Mouse (Mus musculus): ENCODE data around the gene Icosl.
A peak's percentile ranks its signal among the peaks of the same experiment; 100 is the strongest.
"Not testable (repeated sequence)": the region's sequence is repeated elsewhere in the genome, so short reads cannot be mapped to it uniquely, and the experiment has no call there.

Icosl gene

DNA sequence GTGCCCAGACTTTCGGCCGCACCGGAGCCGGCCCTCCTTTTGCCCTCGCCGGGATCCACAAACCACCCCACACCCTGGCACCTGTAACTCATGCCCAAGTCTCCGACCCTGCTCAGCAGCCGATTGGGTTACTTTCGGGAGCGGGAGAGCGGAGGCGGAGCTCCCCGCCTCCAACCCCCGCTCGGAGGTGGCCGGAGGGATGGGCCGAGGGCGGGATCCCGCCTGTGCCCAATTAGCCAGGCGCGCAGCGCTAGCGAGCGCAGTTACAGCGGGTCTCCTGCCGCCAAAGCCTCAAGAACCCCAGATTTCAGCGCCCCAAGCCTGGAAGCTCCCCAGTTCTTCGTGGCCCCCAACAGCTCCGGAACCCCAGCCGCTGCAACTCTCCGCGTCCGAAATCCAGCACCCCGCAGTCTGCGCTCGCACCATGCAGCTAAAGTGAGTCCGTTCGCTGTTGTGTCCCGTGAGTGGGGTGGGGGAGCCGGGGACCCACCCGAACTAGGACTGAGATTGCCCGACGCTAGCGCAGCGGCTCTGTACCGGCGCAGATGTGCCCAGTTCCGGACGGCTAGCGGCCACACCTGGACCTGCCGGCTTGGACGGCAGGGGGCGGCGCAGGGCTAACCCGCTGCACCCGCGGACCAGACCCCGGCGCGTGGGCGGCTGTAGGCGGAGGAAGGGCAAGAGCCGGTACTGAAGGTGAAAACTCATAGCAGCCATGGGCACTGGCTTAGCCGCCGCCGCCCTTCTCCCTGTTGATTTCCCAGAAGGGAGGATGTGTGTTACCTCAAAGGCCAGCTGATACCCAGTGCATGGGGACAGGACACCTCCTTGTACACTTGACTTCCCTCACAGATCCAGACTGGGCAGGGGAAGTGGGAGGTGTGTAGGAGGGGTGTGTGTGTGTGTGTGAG is at the start of gene Icosl:
Gene Icosl, plus strand, starts transcription at position 202 of the 911 bp plus-strand sequence.
- DNase-seq (ENCODE audit: low read depth, low spot score) = peak; percentile 79

GRCm38 (mm10) chr10:78019984-78020383 is 49.1 kb upstream of the Icosl start:
- DNase-seq (ENCODE audit: low read depth, low spot score) = not testable (repeated sequence)

DNA sequence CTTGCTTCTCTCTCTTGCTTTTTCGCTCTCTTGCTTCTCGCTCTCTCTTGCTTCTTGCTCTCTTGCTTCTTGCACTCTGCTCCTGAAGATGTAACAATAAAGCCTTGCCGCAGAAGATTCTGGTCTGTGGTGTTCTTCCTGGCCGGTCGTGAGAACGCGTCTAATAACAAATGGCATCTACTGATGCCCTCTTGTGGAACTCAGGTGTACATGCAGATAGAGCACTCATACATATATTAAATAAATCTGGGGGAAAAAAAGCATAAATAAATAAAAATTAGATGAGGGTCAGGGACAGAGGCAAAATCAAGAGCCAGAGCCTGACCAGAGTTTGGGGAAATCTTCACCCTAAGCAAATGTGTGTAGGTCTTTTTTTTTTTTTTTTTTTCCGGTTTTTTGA is 43.6 kb upstream of the Icosl start:
- not testable (repeated sequence) for DNase-seq (ENCODE audit: low read depth, low spot score)

DNA sequence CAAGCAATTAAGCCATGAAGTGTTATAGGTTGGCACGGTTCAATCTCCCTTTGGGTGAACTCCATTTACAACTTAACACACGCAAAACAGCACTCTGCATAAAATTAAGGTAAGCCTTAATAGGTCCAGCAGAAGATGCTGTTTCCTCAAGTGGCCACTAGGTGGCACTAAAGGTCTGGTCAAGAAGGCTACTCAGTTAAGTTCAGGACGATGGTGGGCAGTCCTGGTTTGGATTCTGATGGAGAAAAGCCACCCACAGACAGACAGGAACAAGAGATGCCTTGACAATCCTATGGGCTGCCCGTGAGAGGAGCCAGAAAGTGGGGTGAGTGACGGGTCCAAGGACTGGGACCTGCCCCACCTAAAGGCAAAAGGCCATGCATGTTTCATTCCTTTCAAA is 41.0 kb upstream of the Icosl start:
- DNase-seq (ENCODE audit: low read depth, low spot score) = peak; percentile 87

DNA sequence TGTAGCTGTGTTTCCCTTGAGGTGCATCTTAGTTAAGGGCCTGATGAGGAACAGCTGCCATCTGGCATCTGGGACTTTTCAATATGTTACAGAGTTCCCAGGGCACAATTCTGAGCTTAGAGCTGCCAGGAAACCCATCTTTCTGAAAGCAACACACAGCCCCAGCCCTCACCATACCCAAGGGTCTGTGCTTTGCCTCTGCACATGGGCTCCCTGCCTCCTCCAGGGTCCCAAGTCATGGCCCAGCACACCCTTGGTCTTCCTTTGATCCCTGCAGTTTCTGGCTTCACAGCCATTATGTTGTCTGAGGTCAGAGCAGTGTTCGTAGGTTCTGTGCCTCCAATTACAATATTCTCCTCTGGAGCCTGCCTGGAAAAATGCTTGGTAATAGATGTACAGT is 40.0 kb upstream of the Icosl start:
- no peak for DNase-seq (ENCODE audit: low read depth, low spot score)

DNA sequence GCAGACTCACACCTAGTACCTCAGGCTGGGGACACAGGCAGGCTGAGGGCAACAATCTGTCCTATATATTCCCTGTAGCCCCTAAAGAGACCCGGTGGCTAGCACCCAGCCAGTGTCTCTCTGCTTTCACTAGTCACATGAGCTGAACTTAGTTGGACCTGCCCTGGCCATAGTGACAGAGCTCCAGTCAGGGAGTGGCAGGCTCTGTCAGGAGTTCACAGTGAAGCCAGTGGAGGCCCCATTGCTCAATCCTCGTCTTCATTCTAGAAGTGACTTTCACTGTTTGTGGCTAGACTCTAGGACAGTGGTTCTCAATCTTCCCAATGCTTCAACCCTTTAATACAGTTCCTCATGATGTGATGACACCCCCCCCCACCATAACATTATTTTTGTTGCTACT is 37.1 kb upstream of the Icosl start:
- no peak for DNase-seq (ENCODE audit: low read depth, low spot score)

DNA sequence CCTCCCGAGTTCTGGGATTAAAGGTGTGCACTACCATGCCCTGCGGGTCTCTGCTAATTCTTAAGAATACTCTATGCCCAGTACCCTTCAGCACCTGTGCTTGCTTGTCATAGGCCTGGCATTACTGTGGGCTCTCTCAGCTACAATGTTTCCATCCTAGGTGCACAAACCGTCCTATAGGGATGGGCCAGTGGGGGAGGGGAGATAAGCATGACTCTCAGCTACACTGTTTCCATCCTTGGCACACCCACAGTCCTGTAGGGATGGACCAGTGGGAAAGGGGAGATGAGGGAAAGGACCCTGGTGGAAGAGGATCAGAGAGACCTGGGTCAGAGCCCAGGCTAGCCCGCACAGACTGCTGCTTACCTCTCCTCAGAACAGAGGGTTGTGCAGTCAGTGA is 32.0 kb upstream of the Icosl start:
- DNase-seq (ENCODE audit: low read depth, low spot score) = no peak

- DNase-seq (ENCODE audit: low read depth, low spot score) = no peak
These were observed 27.5 kb upstream of the Icosl start, which contains the start of gene Dnmt3l for GRCm38 (mm10) chr10:78041647-78042046. TSS of gene Dnmt3l (plus strand) at chr10:78041947.

DNA sequence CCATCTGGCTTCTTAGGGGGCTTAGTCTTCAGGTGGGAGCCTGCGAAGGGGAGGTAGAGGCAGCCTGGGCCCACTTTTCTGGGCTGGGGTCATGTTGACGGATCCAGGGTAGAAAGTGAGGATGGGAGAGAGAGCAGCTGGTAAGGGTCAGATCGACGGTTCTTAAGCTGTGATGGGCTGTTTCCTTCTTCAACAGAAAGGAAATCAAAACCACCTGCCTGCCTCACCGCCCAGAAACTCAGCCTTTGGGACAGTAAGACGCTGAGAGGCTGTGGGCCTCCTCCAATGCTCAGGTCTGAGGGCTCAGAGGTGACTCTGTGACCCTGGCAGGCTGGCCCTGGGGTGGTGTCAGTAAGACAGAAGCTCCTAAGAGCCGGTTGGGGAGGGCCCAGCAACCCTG is 27.0 kb upstream of the Icosl start:
- no peak for DNase-seq (ENCODE audit: low read depth, low spot score)

DNA sequence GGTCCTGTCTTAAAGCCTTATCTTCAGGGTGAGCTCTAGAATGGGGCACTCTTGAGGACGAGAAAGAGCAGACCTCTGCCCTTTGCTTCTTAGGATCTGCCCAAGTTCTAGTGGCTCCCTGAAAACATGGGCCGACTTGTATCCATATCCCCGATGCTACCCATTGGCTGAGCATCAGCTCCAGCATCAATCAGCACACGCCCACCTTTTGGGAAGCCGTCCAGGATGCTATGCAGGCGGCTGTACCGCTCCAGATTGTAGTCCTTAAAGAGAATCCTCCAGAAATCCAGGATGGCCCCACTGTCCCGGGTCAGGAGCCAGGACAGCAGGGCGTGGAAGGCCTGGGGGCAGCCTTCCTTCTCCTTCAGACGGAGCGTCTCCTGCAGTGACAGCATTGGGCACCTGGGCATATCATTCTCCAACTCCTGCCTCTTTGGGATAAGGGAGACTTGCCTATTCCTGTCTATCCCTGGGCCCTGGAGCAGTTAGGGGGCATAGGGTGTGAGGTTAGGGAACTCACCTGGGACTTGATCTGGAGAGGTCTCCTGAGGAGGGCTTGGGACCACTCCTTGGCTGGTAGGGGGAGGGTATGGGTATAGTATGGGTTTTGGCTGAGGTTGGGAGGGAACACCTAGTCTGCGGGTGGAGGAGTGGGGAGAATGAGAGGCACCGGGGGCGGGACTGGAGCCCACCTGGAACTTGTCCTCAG is 26.3 kb upstream of the Icosl start:
- no peak for DNase-seq (ENCODE audit: low read depth, low spot score)

DNA sequence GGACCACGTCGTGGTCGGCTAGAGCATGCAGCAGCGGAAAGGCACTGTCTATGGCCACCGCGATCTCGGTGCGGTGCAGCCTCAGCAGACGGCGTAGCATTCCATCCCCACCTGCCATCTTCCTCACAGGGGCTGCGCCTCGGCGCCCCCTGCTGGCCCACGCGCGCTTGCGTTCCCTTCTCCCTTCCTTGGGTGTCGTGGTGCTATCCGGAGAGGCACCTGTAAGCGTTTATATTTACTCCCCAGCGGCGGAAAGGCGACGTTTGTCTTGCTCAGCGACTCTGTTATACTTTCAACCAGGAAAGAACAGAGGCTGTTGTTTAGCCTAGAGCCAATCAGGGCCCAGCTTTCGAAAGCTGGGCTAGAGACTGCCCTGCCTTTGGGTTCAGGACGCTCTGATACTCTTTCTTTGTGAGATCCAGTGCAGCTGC is 25.7 kb upstream of the Icosl start, which contains the start of gene Aire:
Gene Aire, minus strand, starts transcription at position 205 of the 431 bp plus-strand sequence.
- peak; percentile 71 for DNase-seq (ENCODE audit: low read depth, low spot score)

GRCm38 (mm10) chr10:78044531-78044930 is 24.6 kb upstream of the Icosl start:
- no peak for DNase-seq (ENCODE audit: low read depth, low spot score)

- DNase-seq (ENCODE audit: low read depth, low spot score) = no peak
These were observed 22.7 kb upstream of the Icosl start for GRCm38 (mm10) chr10:78046388-78046787.

DNA sequence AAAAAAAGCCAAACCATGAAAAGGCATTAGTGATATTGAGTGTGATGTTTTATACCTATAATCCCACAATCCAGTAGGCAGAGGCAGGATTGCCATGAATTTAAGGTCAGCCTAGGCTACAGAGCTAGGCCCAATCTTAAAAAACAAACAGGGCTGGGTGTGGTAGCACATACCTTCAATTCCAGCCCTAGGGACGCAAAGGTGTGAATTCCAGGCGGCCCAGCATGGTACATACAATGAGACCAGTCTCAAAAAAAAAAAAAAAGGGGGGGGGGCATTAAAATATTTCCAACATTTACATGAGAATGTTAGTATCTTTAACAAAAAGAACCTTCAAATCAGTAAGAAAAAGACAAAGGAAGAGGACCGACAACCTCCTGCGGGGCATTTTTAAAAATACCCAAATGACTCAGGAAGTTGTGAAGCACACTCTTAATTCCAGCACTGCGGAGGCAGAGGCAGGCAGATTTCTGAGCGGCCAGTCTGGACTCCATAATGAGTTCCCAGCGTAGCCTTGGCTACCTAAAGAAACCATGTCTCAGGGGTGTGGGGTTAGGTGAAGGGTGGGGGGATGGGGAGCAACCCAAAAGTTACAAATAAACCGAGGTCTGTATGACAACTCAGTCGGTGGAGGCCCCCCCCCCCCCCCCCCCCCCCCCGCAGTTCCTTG is 20.9 kb upstream of the Icosl start:
- no peak for DNase-seq (ENCODE audit: low read depth, low spot score)

- no peak for DNase-seq (ENCODE audit: low read depth, low spot score)
These were observed 19.5 kb upstream of the Icosl start for GRCm38 (mm10) chr10:78049519-78050035.

GRCm38 (mm10) chr10:78054633-78055565 is 14.2 kb upstream of the Icosl start:
- no peak for DNase-seq (ENCODE audit: low read depth, low spot score)

DNA sequence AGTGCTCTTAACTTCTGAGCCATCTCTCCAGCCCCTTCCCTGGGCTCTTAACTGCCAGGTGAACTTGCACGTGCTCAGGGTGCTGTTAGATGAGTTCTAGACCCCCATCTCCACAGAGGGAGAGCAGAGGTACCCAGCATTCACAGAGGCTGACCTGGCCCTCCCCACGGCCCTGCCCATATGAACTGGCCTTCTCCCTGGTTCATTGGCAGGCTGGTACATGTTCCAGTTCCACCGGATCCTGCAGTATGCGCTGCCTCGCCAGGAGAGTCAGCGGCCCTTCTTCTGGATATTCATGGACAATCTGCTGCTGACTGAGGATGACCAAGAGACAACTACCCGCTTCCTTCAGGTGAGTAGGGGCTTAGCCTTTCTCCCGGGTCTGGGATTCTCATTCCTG is 12.0 kb upstream of the Icosl start:
- no peak for DNase-seq (ENCODE audit: low read depth, low spot score)

- no peak for DNase-seq (ENCODE audit: low read depth, low spot score)
These were observed 6.0 kb upstream of the Icosl start for GRCm38 (mm10) chr10:78063122-78063521.

DNA sequence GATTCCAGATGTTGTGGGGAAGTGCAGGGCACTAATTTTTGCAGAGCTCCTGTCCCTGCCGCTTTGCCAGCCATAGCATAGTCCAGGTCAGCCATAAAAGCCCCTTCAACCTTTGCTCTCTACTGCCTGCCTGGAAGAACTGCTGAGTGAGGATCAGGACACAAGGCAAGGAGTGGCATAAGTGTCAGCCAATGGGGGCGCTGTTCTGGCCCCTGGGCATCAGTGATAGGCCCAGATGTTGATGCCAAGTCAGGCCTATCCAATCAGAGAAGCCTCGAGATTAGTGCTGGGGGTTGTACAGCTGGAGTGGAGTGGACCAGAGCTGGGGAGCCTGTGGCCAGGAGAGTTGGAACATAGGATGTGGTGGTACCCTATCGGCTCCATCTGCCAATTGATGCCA is 1.9 kb upstream of the Icosl start:
- DNase-seq (ENCODE audit: low read depth, low spot score) = no peak

DNA sequence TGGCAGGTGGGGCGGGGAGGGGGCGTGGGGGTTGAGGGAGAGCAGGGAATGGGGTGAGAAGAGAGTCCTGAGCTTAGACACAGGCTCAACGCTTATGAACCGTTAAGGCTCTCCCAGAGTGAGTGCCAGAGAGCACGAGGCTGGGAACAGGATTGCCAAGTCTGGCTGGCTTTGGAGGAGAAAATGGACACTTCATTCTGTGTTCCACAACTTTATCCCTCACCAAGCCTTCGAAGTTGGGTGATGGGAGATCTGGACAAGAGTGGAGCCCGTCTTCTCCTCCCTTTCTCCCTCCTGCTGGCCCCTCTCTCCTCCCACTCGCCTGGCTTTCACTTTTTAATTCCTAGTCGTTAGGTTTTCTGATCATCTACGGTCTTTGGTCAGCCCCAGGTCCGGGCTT is 561 bp upstream of the Icosl start:
- DNase-seq (ENCODE audit: low read depth, low spot score) = no peak

- DNase-seq (ENCODE audit: low read depth, low spot score) = no peak
These were observed 5.0 kb downstream of the Icosl start for GRCm38 (mm10) chr10:78074151-78074550.
